Mouse (Mus musculus) heart, postnatal 4 days (tissue): ENCODE data around the gene Atf3. TPM values are rescaled to one million over a fixed set of nuclear protein-coding genes. Genes with fewer than 3 reads are reported as not detected.
"Not testable (repeated sequence)": the region's sequence is repeated elsewhere in the genome, so short reads cannot be mapped to it uniquely, and the experiment has no call there.

ENCODE experiments used
- DNase-seq: peaks from one replicate; pipeline ENCODE4 v3.0.0; 2021
- total RNA-seq, 2 experiments: library from RNA; stranded (reverse); gene quantifications; 2 replicates each; pipeline ENCODE4 v1.2.3; 2021

The Atf3 gene
- total RNA-seq, 2 experiments from 2014 or later = 15.9 to 22.2 TPM

DNA sequence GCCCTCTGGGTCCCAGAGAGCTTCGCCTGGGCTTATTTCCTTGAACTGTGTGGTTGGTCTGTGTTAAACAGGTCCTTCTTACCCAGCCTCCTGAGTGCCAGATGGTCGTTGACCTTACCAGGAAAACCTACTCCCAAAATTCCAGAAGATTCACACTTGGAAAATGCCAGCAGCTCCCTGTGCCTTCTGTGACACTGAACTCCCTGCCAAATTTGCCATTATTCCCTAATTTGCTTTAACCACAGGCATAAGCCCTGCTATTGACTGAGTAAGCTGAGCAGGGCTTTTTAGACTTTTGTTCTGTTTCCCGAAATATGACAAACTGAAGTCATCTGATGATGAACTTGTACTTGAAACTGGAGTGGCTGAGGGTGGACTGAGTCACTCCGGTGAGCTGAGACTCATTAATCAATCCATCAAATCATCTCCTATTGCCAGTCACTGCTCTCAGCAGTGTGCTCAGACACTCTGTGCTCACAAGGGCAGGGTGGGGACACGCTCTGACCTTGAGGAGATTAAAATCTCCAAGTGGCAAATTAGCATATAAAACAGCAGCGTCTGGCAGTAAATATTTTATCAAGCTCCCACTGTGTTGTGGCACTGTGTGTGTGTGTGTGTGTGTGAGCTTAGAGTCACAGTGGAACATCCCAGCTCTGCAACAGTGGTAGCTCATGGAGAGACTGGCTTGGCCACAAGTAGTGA, 28.0 kb downstream of the Atf3 start:
- no peak for DNase-seq

DNA sequence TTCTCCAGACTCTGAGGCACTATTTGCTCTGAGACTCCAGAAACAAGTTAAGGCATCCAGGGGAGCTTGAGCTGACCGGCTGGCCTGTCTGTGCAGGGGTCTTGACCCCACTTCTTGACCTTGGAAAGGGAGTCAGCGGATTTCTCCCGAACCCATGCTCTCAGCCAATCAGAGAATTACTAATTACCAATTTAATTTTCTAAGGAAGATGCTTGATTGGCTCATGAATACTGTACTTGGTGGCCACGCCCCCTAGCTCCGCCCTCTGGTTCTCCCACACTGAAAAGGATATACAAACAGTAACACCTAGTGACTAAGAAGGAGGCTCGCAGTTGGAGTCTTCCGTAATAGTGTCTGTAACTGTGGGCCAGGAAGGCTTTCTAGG, 31.5 kb downstream of the Atf3 start:
- DNase-seq = peak; percentile 50

DNA sequence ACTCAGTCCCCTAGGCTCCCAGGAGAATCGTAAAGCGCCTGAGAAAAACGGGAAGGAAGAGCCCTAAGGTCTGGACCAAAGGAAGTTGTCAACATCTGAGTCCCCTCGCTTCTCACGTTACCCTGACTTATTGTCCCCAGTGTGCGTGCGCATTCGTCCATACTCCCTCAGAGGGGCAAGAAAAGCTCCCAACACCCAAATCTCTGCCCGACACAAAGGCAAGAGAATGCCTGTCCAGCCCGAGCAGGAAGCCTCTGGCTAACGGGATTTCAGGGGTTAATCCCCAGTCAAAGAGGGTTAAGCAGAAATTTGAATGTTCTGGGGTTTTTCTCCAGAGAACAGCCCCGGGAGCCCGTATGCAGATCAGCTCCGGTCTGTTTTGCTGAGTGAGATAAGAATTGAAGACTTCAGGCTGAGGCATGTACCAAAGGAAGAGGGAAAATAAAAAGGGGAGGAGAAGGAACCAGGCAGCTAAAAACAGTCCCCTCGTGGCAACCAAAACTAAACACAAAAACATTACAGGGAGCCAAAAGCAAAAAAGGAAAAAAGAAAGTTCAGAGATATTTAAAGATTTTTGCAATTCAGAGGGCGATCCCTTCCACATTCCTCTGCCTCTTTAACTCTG, 32.0 kb downstream of the Atf3 start:
- peak; percentile 37 for DNase-seq

DNA sequence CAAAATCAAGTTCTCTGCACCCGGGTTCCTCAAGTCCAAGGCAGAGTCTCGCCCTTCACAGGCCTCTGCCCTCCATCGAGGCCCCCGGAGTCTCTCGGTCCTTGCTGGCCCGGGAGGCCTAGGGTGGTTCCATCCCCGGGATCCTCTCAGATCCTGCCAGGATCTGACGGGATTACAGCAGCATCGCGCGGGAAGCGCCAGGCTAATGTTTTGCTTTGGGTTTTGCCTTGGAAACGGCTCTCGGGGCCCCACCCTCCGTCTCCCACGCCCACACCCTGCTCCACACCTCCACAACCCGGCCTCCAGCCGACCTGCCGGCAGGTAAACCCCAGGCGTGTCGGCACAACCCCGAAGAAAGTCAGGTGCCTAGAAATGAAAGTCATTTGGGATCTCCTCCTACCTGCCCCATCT, 33.0 kb downstream of the Atf3 start:
- peak; percentile 61 for DNase-seq

DNA sequence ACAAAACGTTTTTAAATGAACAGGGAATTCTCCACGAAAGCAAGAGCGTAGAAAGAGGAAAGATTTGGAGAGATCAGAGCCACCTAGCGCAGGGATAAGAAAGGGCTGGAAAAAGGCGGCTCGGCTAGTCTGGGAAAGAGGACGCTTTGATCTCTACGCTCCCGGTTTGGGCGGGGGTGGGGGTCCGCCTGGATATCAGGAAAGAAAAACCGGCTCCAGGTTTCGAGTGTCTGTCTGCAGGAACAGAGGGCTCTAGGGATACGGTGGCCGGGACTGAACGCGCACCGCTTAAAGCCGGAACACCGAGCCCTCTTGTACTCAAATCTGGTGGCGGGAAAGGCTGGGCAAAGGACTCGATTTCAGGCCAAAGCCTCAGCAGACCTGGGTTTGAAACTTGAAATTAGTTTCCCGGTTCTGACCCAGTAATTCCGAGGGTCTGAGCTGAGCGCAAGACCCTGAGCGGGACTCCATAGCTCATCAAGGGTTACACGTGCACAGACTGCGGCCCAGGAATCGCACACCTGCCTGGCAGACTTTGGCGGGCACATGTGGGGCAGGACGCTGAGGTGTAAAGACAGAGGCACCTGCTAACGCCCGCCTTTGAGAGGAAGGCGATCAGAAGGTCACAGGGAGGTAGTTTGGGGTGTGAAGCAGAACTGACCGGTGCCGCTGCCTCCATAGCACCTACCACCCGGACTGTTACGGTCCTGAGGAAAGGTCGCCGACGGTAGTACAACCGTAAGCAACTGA, 33.6 kb downstream of the Atf3 start:
- DNase-seq = peak; percentile 55

DNA sequence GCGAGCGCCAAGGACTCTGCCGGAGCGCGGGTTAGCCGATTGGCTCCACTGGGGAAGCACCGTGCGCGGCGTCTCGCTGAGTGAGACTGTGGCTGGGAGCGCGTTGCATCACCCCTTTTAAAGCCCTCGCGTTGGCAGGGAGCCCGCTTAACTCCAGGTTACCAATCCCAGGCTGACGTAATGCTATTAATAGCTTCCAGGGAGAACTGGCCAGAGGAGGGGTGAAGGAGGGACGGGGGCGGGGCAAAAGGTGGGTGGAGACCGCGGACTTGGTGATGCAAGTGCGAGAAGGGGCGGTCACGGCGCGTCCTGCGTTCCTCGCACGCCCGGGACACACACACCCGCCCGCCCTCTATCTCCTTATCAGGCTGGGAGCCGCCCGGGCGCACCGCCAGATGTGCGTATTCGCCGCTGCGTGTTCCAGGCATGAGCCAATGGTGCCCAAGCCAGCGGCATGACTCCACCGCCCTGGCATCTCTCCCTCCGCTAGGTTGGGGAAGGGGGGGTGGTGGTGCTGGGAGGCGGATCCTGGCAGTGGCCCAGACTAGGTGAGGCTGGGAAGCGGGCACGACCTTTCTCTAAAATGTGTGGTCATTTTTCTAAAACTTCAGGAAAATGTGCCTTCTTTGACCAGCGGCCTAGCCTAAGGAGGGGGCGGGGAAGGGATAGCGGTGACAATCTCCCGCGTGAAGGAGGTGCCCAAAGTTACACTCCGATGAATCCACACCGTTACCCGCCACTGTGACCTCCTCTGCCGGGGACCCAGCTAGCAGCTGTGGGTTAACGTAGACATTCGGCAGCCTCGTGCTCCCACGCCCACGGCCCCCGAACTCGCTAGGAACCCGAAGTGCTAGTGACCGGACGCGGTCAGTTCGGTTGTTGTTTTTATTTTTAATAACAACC, 34.4 kb downstream of the Atf3 start:
- DNase-seq = peak; percentile 100

DNA sequence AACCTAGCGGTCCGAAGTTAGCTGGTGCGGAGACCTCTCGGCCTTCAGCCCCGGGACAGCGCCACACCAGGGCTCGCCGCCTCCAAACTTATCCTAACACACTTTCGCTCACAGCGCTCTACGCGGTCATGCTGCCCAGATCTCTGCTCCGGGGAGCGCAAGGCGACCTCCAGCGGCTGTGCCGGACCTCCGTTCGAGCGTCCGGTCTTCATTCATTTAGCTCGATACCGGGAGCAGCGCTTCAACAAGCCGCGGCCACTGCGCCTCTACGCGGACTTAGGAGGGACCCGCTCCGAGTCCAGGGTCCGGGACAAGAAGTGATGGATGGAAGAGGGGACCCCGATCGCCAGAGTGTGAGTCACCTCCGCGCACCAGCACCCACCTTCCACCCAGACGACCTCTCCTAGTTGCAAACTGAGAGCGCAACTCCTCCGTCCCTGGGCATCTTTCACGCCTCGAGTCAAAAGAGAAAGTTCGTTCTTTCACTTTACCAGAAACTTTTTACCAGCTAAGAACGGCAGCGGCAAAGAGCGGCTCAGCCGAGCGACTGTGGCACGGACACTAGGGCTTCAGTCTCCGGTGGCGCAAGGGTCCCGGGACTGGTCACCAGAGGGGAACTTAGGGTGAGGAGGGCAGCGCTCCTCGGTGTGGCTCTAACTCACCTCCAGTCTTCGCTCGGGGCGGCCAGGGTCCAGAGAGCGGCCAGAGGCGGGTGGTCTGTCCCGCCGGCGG, 35.2 kb downstream of the Atf3 start:
- DNase-seq = peak; percentile 81

DNA sequence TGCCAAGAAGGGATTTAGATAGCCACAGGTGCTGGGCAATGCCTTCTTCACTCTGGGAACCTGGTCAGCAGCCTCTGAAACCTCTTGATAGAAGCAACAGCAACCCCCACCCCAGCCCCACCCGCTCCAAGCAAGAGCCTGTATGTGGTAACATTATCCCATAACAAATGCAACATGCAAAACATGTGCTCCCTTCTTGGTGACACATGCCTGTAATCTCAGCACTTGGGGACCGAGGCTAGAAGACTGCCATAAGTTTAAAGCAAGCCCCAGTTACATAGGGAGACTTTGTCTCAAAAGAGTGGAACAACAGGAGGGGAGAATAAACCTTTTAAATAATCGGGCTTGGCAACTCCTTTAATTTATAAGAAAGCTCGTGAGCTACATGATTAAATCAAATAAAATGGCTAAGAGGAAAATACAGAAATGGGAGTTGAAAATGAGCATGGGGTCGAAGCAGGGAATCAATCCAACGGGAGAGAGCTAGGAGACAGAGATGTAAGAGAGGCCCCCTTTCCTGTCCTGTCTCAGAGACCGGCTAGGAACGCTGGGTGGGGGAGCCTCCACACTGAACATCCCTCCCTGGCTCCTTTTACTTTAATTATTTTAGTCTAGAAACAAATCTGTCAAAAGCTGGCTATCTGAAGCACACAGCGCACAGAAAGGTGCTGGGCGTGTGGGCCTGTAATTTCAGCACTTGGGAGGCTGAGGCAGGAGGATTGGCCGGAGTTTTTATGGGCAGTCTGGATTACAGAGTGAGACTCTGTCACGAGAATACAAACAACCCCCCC, 36.2 kb downstream of the Atf3 start:
- no peak for DNase-seq

DNA sequence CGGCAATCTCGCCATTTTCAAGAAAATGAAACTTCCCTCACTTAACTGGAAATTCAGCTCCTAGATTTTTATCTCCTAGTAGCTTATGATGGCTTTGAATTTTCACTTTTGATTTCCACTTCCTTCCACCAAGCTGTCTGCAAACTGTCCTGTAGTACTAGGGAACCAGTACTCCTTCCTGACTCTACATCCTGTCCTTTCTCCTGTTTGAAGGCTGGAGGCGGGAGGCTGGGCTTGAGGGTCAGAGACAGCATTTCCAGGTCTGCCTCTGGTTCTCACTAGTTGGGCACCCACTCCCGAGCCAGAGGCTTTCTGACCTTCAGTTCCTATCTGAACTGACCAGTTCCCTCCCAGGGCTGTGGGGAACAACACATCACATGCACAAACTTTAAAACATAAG, 37.4 kb downstream of the Atf3 start:
- peak; percentile 17 for DNase-seq

DNA sequence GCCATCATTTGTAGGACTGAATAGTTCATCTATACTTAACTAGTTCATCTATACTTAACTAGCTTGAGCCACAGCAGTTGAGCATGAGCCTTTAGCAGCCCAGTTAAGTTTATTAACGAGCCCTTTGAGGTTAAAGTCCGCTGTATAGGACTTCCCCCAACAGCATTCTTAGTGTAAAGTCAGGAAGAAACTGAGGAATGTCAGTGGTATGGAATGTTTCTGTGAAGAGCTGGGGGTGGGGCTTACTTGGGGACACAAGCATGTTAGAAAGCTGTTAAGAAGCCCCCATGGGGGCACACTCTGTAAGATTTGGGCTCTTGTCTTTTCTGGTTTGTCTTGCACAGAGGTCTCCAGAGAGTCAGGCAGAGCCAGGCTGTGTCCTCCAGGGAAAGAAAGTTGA, 38.0 kb downstream of the Atf3 start:
- no peak for DNase-seq

DNA sequence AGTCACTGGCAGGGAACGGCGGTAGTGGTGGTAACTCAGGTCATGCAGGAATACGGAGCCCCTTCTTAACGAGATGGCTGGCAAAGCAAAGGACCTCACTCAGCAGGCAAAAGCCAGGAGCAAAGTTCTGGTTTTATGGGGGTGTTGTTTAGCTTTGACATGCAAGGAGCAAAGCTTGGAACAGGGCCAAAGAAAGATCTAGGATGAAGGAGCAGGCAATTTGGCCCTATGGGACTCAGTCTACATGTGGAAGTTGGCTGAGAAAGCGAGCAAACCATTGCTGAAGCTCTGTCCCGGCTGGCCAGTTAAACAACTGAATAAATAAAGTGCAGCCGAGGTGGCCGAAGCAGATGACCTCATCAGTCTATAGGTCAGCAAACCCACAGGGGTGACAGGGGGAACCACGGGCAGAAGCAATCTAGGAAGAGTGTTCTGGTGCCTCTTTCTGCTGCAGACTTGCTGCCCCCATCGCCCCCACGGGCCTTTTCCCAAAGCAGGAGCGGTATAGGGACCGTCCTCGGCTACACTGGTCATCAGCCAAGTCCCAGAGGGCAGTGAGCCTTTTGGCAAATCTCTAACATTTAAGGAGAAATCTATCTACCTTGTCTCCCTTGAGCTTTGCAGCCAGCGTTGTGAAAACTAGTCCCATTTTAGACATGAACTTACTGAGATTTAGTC, 39.2 kb downstream of the Atf3 start:
- no peak for DNase-seq

DNA sequence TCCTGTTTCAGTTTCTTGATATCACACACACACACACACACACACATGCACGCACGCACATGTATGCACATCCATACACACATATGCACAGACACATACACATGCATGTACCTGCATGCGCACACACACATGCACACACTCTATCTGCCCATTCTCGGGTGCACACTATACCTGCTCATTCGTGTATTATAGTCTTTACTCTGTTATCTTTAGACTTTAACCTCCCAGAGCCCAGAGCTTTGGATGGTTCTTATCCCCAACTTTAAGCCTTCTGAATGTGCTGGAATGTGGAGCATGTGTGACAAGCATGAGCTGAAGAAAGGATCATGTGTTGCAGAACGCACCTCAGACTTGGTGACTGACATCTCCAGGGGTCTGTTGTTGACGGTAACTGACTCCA, 41.0 kb downstream of the Atf3 start:
- no peak for DNase-seq

DNA sequence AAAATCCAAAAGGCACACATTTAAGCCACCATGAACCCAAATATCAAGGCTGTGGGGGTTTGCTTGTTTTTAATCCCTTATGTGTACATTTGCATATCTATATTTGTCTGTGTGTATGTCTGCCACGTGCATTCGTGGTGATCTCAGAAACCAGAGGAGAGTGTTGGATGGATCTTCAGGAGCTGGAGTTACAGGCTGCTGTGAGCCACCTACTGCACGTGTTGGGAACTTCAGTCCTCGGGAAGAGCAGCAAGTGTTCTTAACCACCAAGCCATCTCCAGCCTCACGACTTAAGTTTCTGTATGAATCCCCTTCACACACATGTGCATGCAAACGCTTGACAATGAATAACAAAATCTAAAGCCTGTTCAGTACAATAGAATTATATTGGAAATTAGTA, 45.4 kb downstream of the Atf3 start:
- peak; percentile 43 for DNase-seq

DNA sequence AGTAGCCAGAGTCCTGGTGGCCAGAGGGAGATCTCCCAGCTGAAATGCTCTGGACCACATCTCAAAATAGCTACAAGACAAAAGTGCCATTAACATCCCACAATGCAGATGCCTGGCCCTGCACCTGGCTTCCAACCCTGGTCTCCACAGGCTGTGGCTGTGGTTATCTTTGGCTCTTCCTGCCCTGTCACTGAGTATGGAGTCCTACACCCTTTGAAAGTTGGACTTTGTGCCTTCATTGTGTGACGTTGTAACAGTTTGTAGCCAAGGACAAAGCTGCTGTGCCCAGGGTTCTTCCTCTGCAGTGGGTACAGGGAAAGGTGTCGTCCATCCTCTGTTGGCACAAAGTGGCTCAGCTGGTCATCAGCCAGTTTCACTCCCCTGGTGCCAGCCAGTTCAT, 47.4 kb downstream of the Atf3 start:
- no peak for DNase-seq

DNA sequence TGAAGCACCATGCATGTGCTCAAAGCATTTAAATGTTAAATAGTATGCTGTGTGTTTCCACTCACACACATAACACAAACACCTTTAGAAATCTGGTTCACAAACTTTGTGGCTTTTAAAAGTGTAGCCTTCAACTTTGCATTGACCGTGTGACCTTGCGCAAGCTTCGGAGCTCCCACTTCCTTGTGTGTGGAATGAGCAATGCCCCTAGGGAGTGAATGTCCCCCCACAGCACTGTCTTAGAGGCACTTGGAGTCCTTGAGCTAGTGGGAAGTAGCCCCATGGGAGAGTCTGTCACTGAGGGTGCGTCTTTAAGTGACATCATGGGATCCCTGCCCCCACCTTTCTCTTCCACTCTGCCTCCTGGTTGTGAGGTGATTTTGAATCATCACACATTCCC, 51.6 kb downstream of the Atf3 start:
- DNase-seq = no peak

DNA sequence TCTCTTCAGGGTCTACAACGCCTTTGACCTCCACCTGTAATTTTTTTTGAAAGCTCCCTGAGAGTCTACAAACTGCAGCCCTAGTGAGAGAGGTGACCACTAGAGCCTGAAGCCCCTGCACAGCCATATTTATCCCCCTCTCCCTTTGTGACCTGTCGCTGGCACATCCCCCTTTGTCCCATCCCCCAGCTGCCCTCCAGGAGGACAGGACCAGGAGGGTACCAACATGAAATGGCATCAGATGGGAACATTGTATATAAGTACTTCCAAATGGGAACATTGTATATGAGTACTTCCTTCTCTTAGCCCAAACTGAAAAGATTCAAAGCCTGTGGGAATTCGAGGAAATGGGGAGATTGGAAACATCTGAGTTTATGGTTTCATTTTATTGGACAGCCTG, 53.1 kb downstream of the Atf3 start, which contains the start of gene Fam71a:
Fam71a (minus strand) TSS at position 101 of the 400 bp plus-strand sequence.
- DNase-seq = no peak

DNA sequence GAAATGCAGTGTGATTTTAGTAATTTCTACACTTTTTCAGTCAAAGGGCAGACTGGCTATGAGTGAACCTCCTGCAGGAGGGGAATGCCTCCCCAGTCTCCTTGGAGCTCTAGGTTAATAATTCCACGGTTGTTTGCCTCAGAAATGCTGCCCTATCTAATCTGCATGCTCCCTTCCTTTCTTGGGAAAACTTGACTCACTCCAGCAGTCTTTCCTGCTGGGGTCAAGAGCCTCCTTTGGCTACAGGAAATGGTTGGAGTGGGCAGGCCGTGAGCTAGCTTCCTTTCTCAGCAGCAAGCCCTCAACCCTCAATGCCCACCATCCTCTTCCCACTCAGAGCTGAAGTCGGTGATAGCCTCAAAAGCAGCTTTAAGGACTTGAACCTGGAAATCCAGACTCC, 63.5 kb downstream of the Atf3 start:
- no peak for DNase-seq

DNA sequence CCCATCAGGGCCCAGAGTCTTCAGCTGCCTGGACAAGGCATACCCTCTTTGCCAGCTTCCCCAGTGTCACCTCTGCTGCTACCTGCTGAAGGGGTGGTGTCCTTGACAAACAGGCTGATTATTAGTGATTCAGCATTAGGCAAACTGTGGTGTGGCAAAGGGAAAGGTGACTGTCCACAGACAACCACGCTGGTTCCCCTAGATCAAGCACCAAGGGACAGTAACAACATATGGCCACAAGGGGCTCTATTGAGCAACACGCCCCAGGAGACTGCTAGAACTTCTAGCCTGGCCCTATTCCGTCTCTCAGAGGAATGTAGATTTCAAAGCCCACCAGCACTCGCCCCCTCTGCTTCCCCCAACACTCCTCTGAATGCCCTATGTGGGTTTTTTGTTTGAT, 64.8 kb downstream of the Atf3 start:
- peak; percentile 63 for DNase-seq

DNA sequence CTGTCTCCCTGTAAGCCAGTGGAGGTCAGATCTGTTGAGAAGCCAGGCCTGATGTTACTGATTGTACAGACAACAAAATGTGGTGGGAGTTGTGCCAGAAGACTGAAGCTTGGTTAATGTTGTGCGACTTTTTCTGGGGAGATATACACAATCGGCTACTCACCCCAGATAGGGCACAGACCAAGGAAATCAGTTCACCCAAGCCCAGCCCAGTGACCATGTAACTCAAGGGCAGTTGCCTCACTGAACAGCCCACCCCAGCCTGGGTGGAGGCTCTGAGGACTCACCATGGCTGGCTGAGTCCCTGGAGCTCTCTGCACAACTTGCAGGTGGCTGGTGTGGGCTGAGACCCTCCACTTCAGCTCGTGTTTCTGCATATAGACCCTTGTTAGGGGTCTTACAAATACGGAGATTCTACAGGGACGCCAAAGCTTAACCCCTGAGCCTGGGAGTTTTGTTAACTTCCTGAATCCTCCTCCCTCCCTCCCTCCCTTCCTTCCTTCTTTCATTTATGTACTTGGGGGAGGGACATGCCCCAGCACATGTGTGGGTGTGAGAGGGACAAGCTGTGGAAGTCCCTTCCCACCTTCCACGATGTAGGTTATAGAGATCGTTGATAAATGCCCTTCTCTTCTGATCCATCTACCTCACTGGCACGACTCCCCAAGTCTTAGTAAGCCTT, 66.8 kb downstream of the Atf3 start:
- no peak for DNase-seq

DNA sequence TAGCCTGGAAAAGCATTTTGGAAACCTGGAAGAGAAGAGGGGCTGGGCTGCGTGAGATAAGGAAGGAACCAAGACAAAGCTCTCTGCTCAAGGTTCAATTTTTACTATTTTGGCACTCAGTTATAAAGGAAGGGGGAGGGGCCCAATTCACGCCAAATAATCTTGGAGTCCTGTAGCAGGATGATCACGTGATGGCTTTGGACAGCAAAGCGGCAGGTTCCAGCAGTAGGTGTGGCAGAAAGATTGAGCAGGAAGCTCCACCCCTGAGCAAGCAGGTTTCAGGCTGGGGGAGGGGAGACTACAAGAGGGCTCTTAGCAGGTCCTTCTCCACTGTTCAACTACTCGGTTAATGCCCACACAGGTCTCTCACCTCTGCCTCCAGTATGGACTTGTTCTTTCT, 68.3 kb downstream of the Atf3 start:
- DNase-seq = not testable (repeated sequence)
